13 mouse cellular contexts compared by ENCODE assay signal in genomic region chr5:102497205-102497604, GRCm38 (mm10). TPM values are rescaled to one million over a fixed set of nuclear protein-coding genes. Genes with fewer than 3 reads are reported as not detected.
A peak's percentile ranks its signal among the peaks of the same experiment; 100 is the strongest.
DNase-seq lines count a peak whose midpoint lies in the region; ATAC-seq lines count a peak whose summit lies in the region.
"Had no signal": no experiment of that assay in that cellular context is flagged by ENCODE, and none has a peak within 500 bp of the region (broad histone marks: within the 10 kb centered on the region; RNA-seq: fewer than 3 reads in every experiment).

No protein-coding gene starts in this region.

- no peaks in the 10 kb centered on the region for H3K4me1 ChIP-seq in heart, embryonic 11.5 days (ENCODE audit: control insufficient read depth, insufficient read depth, low read length)
- H3K4me1 ChIP-seq: lung, embryonic 15.5 days had no signal

- intact Hi-C loops in heart, postnatal 36 days (cut with DNase I) = no loop called here

- H3K4me3 ChIP-seq in heart, embryonic 11.5 days (ENCODE audit: low read depth, low read length) = no peak overlapping the region
- H3K4me3 ChIP-seq: lung, embryonic 15.5 days had no signal

- H3K4me2 ChIP-seq in heart, embryonic 11.5 days = no peak overlapping the region
- H3K4me2 ChIP-seq: lung, embryonic 15.5 days had no signal

- H3K9me3 ChIP-seq in heart, embryonic 11.5 days (replicated peaks; ENCODE audit: control insufficient read depth, low read length) = no peaks in the 10 kb centered on the region
- H3K9me3 ChIP-seq: lung, embryonic 15.5 days had no signal

- H3K36me3 ChIP-seq in heart, embryonic 11.5 days (ENCODE audit: control insufficient read depth, insufficient read depth, low read length) = no peaks in the 10 kb centered on the region
- H3K36me3 ChIP-seq: lung, embryonic 15.5 days had no signal

- 70% methylated on average over 3 of the region's 3 CpGs for WGBS in heart, embryonic 11.5 days (ENCODE audit: insufficient replicate concordance)

- peak; percentile 94 for ATAC-seq in common myeloid progenitor, adult 5-6 weeks (replicated peaks; ENCODE audit: low read depth, poor library complexity, severe bottlenecking)
- peak; percentile 93 for ATAC-seq in neutrophil, adult 5-6 weeks (ENCODE audit: extremely low read depth, insufficient number of reproducible peaks, low FRiP score, poor library complexity, severe bottlenecking)
- no peak for ATAC-seq in heart, embryonic 11.5 days (replicated peaks; ENCODE audit: insufficient number of reproducible peaks, low FRiP score, low TSS enrichment)
- ATAC-seq: inflammation-experienced regulatory T-cells, adult 6 months had no signal

- no peak overlapping the region for H3K9ac ChIP-seq in heart, embryonic 11.5 days (ENCODE audit: low read depth, low read length)
- H3K9ac ChIP-seq: lung, embryonic 15.5 days had no signal

- H3K27ac ChIP-seq in heart, embryonic 11.5 days (ENCODE audit: low read depth, low read length) = no peak overlapping the region
- H3K27ac ChIP-seq: lung, embryonic 15.5 days had no signal

- H3K27me3 ChIP-seq in heart, embryonic 11.5 days (ENCODE audit: control insufficient read depth, insufficient read depth, low read length) = no peaks in the 10 kb centered on the region
- H3K27me3 ChIP-seq: lung, embryonic 15.5 days had no signal

- peak; percentile 94 for DNase-seq in heart, adult 11 months
- no peak for DNase-seq in heart, postnatal 36 days
- DNase-seq in A20 (ENCODE audit: low read depth, low spot score) = peak; percentile 1
- no peak for DNase-seq in testis, postnatal 14 days (ENCODE audit: low spot score)
- DNase-seq in adrenal gland, postnatal 10 days = no peak
- DNase-seq: cerebellum, postnatal 36 days; left cerebral cortex, postnatal 4 days; thymus, adult 18-20 months had no signal

RNA-seq across cellular contexts. Expression of gene Arhgap24, which starts 16.0 kb away (rescaled TPM):
- 10 to 100 TPM; 17.2 to 33.0 TPM for total RNA-seq in heart, postnatal 36 days (2021)
- 0.91 and 1.1 TPM in 2 replicates for total RNA-seq in common myeloid progenitor, adult 5-6 weeks (2017)
- total RNA-seq in neutrophil, adult 5-6 weeks (2017) = 29.2 and 32.9 TPM in 2 replicates
- 6.2 and 8.7 TPM in 2 replicates for polyA plus RNA-seq in heart, embryonic 11.5 days (2014; fragmentation: Nextera tagmentation; extraction: Ambion mirVana)
- total RNA-seq in adrenal gland, postnatal 10 days (2021) = 10 to 100 TPM; 16.0 to 17.7 TPM

Comparison
In these comparisons a context has a peak if more than half of its experiments do, and no peak if none do; other contexts are left out.
1. DNase-seq: peak in heart, adult 11 months (single experiment) and A20 (single experiment); none in heart, postnatal 36 days (0 of 2), testis, postnatal 14 days (single experiment) and adrenal gland, postnatal 10 days (single experiment).